Mouse (Mus musculus) B cell, adult 2 months (primary cell): ENCODE measurements around the gene Dmgdh.

Source experiments
- DNase-seq, 2 experiments: peaks; one replicate each; pipeline ENCODE4 v3.0.0; 2022

Gene Dmgdh

DNA sequence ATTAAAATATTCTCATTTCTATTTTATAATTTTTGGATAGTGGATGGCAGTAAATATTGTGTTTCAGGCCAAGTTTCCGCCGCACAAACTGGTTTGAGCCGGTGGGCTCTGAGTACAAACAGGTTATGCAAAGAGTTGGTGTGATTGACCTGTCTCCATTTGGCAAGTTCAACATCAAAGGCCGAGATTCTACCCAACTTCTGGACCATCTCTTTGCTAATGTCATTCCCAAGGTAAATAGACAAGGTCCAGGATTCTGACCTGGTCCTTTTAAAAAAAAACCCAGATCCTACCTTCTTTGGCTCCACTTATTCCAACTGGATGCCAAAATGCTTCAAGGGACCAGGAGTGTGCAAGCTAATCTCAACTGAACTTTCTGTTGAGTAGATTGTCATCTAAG lies 37.0 kb downstream of the Dmgdh start:
- DNase-seq, result no peak

DNA sequence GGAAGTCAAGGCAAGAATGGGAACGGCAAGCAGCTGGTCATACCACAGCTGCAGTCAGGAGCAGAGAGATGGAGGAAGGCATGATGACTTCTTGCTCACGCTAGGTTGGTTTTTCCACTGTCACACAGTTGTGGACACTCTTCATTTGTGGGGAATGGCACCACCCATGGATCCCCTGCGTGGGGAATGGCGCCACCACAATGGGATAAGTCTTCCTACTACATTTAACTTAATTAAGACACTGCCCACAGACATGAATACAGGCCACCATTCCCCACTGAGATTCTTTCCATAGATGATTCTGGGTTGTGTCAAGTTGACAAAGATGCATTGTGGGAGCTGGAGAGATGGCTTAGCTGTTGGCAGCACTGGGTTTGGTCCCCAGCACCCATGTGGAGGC lies 38.1 kb downstream of the Dmgdh start:
- no peak for DNase-seq

DNA sequence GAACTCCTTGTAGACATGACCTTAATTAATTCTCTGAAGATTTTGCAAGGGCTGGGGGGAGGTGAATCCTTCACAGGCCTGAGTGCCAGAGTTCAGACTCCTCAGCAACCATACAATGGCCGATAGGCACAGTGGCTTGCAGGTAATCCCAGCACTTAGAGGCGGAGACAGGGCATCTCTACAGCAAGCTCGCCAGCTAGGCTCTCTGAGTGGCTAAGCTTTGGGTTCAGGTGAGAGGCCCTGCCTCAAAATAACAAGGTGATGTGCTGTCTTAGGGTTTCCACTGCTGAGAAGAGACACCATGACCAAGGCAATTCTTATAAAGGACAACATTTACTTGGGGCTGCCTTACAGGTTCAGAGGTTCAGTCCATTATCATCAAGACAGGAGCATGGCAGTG lies 39.6 kb downstream of the Dmgdh start:
- DNase-seq, result no peak

DNA sequence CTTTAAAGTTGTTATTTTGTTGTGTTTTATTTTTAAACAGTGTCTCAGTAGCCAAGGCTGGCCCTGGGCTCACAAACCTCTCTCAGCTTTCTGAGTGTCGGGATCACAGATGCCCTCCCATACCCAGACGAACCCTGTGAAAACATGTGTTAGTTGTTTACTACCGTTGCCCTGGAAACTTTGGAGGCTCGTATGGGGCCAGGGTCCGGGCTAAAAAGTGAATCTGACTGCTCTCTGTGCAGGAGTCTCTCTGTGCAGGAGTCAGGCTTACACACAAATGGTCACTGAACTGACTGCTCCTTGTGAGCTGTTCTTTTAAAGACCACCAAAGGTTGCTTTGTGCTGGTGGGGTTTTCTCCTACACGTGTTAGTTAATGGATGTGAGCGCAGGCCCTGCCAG lies 42.9 kb downstream of the Dmgdh start:
- DNase-seq, result no peak

DNA sequence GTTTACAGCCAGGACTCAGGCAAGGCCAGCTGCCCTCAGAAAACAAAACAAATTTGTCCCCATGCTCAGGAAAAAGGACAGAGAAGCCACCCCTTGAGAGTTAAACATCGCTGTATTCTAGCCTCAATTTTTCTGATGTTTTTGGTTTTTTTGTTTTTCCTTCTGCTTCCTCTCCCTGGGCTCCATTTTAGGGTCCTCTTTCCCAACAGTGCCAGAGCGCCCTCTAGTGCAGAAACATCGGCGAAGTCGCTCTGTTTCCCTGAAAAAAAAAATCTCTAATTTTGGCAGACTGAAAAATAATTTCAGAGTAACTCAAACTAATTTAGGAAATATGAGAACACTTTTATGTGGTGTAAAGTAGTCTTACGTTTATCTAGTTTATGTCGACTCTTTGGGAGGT lies 44.7 kb downstream of the Dmgdh start:
- DNase-seq, result peak; percentile 32

DNA sequence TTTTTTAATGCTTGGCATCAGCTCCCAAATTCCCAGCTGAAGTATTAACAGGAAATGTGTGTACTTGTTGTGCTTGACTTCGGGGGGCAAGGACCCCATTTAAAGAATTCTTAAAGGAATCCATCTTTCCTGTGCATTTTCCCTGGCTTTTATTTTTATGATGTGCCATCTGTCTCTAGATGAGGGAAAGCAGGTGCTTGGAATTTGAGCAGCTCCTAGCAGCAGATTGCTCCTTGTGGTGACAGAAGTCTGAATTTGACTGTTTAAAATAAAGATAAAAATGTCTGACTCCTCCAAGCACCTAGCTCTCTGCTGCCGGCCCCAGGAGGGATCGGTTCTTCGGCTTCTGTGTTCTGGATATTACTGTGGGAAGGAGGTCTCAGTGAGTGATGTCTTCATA lies 47.7 kb downstream of the Dmgdh start:
- no peak for DNase-seq

DNA sequence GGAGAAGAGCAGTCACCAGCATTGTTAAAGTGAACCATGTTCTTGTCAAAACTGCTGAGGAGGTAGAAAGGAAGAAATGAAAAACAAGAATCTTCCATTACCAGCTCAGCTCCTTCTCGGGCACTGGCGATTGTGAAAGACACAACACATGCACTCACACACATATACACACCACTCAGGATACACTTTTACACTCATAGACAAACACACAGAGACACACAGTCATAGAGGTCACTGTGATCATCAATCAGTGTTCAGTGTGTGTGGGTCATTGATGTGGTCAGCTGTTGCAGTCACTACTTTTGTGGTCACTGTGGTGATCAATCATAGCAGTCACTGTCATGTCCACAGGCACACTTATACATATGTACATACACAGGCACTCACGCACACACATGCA lies 49.2 kb downstream of the Dmgdh start:
- no peak for DNase-seq

DNA sequence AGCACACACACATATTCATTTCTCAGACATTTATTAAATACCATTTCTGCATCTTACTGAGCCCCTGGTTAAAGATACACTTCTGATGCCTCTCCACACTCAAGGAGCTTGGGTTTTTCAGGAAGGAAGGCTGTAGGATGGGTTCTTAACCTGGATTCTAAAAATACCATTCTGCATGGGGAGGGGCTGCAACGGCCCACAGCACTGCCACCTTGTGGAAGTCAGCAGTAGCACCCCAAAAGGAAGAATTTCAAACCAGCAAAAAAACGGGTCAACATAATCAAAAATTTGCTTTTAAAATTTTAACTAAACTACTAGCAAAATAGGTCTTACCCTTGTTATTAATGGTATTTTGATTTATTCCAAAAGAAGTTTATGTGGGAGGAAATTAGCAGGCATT lies 50.0 kb downstream of the Dmgdh start:
- peak; percentile 8 to 12 for DNase-seq

DNA sequence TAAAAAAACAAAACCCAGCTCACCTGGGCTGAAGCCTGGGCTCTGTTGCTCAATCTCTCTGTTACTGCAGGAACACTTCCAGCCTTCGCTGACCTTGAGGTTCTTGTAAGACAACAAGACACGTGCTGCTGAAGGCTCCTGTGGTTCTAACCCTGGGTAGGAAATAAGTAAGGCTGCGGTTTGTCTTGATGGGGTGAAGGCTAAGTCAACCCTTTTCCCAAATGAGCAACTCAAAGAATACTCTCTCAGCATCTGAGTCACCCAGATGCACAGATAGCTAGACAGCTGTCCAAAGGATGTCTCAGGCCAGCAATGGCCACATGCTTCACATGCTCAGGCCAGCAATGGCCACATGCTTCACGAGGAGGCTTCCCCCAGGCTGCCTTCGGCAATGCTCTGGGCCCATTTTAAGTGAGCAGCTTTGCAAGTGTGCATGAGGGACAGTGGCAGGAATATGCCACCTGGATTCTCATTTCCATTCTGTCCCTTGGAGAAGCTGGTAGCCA lies 61.0 kb downstream of the Dmgdh start:
- no peak for DNase-seq

DNA sequence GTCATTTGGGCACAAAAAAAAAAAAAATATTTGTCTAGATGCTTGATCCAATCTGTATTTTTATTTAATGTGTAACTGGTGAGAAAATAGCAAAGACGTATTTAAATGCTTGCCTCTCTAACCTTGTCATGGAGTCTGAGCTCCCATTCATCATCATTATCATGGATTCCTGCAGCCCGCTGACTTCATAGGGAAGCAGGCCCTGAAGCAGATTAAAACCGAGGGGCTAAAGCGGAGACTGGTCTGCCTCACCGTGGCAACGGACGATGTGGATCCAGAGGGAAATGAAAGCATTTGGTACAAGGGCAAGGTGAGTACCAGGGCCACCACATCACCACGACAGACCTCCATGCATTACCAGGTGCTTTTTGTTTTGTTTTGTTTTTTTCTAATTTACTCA lies 69.9 kb downstream of the Dmgdh start:
- DNase-seq, result no peak

DNA sequence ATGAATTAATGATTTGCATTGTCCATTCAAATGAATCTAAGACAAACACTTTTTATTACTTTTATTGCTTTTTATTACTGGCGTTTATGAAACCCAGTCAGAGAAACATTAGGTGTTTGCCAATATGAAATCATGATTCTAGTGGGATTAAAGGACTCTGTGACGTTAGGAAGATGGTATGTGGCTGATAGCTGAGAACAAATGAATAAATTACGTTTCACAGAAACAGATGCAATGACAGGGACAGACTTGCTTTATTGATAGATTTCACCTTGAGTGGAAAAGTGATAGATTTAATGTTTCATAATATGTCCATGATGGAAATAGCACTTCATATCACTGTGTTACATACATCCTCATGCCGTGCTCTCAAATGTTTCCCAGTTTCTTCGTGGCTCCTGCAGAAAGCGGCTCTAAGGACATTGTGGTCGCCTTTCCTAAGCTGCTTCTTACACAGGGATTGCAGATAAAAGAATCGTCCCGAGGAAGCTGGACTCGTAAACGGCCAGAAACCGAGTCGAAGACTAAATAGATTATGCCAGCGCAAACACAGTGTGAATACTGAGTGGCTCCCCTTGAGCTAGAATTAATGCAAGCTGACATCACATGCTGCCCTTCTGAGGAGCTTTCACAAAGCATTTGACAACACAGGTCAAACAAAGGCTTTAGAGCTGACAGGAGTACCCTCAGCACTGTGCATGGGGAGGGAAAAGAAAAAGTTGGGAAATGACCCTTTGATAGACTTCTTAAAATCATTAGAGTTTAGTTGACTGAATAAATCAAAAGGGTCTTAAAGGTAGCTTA lies 78.6 kb downstream of the Dmgdh start:
- no peak for DNase-seq

DNA sequence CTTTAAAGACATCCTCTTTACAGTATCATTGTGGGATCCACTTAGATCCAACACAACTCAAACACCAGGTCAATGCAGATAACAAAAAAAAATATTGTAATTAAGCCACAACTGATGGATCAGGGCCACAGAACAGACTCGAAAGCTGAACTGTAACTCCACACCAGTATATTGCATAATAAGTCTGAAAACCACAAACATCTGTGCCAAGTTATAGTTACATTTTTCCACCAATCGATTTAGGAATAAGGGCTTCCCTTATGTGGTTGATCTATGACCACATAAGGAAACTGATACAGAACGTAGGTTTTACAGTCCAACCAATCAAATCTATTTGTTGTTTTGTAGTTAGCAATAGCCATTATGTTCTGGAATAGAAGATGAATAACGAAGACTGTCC lies 80.9 kb downstream of the Dmgdh start:
- DNase-seq, result no peak

DNA sequence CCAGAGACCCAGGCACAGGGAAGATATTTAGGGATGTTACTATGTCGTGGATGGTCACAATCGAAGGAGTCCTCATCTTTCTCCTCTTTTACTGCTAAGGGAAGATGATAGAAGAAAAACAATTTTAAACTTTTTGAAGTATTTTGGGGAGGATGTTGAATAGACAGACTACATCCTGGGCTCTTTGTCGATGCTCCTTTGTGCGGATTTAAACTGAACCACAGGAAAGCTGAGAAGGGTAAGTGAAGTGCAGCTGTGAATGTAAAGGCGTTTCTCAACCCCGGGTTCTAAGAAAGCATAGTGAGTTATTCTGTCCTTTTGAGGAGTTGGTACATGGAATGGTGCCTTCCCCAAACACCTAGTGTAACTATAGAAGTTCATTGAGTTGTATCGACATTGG lies 82.4 kb downstream of the Dmgdh start:
- no peak for DNase-seq

DNA sequence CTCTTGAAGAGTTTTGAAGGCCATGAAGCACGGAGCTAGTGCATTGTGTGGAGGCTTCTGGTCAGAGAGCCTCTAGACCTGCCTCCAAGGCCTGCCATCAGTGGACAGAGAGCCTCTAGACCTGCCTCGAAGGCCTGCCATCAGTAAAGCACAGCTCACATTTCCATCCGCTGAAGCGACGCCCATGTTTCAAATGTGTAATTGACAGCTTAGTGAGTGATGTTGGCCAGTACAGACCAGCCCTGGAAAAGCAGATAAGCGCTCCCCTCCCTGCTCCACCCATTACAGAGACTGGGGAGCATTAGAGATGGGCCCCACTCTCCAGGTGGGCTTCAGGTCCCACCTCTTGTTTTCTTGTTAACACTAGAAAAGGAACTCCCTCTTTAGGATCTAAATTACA lies 83.3 kb downstream of the Dmgdh start:
- no peak for DNase-seq

DNA sequence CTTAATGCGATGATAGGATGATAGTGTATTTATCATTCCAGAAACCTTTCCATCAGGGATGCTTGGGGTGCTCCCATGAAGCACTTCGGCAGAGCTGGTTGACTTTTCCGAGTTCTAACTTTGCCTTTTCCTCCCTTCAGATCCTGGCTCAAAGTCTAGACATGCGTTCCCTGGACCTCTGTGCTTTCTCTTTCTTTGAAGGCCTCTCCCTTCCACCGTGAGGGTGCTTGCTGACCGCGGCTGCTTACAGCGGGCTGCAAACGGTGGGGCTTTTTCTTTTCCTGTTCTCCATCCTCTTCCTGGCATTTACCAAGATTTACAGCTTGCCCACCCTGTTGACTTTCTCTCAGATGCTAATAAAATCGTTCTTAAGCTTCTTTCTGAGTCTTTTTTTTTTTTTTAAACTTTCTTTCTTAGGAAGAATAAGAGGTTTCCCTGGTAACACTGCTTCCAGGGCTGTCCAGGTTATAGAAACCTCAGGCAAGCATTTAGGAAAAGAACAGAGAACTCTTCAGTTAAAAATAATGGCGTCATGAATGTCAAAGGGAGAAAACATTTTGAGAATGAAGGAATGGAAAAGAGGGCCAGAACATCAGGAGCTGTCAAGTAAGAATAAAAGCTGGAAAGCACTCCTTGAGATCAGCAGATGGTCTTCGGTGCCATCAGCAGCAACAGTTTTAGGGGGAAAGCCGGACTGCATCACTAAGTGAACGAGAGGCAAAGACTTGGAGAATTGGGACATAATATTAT lies 84.1 kb downstream of the Dmgdh start:
- no peak for DNase-seq

DNA sequence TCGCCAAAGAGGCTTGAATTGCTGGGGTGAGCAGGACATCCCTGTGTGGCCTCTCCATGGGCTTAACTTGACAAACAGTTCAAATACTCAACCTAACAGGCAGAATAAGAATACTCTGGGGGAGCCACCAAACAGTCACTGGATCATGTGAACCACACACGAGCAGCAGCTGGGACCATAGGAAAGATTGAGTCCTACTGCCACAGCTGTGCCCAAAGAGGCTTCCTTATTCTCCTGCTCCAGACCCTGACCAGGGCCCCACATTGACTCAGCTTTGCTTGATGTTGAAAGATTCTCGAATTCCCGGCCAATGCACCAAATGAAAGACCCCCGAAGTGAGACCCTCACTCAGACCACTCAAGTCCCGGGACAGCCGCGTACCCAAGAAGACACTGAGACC lies 87.6 kb downstream of the Dmgdh start:
- no peak for DNase-seq

DNA sequence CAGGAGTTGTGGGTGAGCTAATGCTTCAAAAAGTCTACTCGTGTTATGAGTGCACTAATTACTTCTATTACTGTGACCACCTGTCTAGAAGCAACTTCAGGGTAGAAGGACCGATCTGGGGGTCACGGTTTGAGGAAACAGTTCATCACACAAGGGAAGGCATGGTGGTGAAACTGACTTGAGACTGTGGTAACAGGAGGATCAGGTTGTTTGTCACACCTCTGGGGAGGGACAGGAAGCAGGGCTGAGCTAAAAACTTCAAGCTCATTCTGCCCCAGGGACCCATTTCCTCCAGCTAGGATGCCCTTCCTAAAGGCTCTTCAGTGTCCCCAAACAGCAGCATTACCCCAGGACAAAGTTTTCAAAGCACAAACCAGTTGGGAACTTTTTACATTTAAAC lies 88.6 kb downstream of the Dmgdh start:
- no peak for DNase-seq

DNA sequence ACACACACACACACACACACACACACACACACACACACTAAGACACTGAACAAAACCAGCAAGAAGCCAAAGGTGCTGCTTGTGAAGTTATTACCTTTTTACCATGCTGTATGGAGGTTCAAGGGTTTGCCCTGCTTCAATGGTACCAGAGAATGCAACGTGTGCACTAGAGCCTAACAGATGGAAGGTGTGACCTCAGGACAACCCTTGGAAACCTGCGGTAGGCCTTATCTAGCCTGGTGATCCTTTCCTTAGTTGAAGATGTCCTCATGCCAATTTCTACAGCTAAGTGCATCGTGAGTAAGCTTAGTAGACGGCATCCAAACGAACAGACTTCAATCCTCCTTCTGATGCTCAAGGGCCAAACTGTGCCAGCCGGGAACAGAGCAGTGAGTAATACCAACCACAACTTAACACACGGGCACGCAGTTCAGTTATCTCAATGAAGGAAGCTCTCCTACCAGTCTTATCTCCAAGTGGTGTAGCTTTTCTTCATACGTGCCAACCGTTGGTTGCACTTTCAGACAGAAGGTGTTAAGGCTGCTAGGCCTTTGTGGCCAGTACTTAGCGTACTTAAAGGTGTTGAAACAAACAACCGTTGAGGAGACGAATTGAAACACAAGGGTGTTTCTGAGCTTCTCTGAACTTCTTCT lies 90.2 kb downstream of the Dmgdh start:
- DNase-seq, result no peak

DNA sequence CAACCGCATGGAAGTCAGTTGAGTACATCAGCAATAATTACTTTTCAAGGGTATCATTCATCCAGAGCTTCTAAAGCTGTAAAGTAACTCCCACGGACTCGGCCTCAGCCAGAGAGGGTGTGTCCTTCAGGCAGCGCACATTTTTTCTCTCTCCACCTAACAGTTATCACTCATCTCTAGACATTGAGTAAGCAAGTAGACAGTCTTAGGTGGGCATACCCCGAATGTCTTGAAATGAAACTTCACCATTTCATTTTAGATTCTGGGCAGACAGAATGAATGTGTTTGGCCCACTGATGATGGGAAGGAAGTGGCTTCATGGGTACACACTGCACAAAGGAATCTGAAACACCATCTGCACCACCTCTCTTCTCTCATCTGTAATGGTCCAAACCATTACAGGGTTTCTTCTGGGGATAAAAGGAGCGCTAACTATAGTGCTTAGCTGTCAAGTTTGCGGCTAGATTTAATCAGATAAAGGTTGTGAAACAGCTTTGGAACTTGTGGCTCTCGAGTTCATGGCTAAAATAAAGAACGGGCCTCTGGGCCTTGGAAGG lies 96.9 kb downstream of the Dmgdh start:
- DNase-seq, result no peak

DNA sequence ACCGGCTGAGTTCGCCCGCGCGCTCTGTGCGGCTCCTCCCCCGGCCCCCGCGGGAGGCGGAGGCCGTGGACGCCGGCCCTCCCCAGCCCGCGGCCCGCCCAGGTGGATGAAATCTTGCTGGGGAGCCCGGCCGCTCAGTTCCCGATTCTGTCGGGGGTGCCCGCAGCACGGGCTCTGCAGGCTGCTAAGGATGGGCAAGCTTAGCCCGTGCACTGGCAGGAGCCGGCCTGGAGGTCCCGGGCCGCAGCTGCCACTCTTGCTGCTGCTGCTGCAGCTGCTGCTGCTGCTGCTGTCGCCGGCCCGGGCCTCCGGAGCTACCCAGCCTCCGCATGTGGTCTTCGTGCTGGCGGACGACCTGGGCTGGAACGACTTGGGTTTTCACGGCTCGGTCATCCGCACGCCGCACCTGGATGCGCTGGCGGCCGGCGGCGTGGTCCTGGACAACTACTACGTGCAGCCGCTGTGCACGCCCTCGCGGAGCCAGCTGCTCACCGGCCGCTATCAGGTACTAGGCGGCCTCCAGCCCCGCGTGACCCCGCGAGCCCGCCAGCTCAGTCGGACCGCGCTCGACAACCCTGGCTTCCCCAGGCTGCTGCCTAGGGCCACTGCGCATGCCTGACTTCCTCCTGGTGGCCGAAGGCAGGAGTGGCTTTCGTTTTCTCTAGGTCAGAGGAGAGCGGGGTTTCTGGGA lies 97.5 kb downstream of the Dmgdh start, which contains the start of gene Arsb:
Gene Arsb, plus strand, starts transcription at position 43 of the 691 bp plus-strand sequence.
- DNase-seq, result peak; percentile 80 to 83

DNA sequence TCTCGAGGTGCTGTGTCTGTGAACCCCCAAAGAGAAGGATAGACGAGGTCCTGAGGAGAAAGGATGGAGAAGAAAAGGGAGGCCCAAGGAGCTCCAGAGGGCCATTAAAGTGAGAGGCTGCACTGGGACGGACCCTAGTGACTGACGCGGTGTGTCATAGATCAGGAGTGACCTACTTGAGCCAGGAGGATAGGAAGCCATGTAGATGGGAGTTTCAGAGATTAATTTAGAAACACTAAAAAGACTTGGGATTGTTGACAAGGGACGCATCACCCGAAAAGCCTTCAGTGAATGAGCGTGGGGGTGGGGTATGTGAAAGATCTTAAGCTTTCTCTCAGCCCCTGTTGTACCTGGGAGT lies 98.0 kb downstream of the Dmgdh start:
- no peak for DNase-seq

DNA sequence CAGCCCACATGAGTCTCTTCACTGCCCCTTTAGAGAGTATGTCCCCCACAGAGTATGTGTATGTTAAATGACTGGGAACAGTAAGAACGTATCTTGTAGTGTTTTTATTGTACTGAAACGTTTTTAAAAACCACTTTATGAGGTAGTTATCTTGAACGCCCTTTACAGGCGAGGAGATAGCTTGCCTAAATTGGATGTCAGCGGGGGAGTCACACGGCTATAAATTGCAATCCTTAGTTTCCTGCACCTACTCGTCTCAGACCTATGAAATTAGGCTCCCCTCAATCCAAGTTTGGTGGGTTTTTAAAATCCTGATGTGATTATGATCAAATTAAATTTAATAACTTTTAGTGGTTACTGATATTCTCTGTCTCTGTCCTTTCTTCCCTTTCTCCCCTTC lies 98.6 kb downstream of the Dmgdh start:
- no peak for DNase-seq
